Mouse (Mus musculus): Measurements from ENCODE around the gene L3mbtl4. TPM values are rescaled to one million over a fixed set of nuclear protein-coding genes. Genes with fewer than 3 reads are reported as not detected.
A peak's percentile ranks its signal among the peaks of the same experiment; 100 is the strongest.

The L3mbtl4 gene
- polyA plus RNA-seq, 1 experiment from 2014 or later, result 1.3 TPM

GRCm38 (mm10) chr17:68591619-68592018 is 318.0 kb downstream of the L3mbtl4 start:
- no peak overlapping the region for H3K4me3 ChIP-seq (replicated peaks)
- H3K27ac ChIP-seq, result no peak overlapping the region
- H3K4me1 ChIP-seq, result no peaks in the 10 kb centered on the region
- H3K9ac ChIP-seq, result no peak overlapping the region
- no peak for ATAC-seq (replicated peaks; ENCODE audit: low FRiP score)
- H3K9me3 ChIP-seq (replicated peaks), result no peaks in the 10 kb centered on the region
- no peaks in the 10 kb centered on the region for H3K36me3 ChIP-seq
- H3K27me3 ChIP-seq, result no peaks in the 10 kb centered on the region
- 83% methylated on average over 4 of the region's 4 CpGs for WGBS
- no peak overlapping the region for H3K4me2 ChIP-seq

- Histone ChIP-seq H3K27ac (no peak overlapping the region), H3K4me3 (replicated peaks) (no peak overlapping the region), H3K4me2 (no peak overlapping the region), H3K27me3 (no peaks in the 10 kb centered on the region), H3K9me3 (replicated peaks) (no peaks in the 10 kb centered on the region), H3K4me1 (no peaks in the 10 kb centered on the region), H3K36me3 (no peaks in the 10 kb centered on the region), H3K9ac (no peak overlapping the region)
- 73% methylated on average over 4 of the region's 4 CpGs for whole genome bisulfite sequencing
- no peak for ATAC-seq (replicated peaks; ENCODE audit: low FRiP score)
These were observed 329.1 kb downstream of the L3mbtl4 start for GRCm38 (mm10) chr17:68602744-68603143.

DNA sequence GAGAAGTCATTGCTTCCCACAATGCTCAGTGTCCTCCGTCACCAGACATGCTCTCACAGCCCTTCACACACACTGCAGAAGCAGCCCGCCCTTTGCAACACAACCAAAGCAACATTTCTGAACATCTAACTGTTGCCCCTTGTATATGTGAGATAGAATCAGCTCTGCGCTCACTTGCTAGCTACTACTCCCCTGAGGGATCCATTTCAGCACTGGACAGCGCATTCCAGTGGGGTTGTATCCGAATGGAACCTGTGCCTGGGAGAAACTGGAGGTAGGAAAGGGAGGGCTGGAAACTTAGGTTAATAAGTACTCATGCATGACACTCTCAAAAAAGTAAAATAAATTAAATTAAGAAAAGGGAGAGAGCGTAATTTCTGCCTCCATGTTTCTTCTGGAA is 334.1 kb downstream of the L3mbtl4 start:
- peak; percentile 83 for ATAC-seq (replicated peaks; ENCODE audit: low FRiP score)
- H3K4me3 ChIP-seq (replicated peaks), result no peak overlapping the region
- H3K36me3 ChIP-seq, result no peaks in the 10 kb centered on the region
- no peak overlapping the region for H3K4me2 ChIP-seq
- no peaks in the 10 kb centered on the region for H3K4me1 ChIP-seq
- H3K9ac ChIP-seq, result no peak overlapping the region
- WGBS, result 46% methylated on average over 6 of the region's 6 CpGs
- no peaks in the 10 kb centered on the region for H3K9me3 ChIP-seq (replicated peaks)
- no peaks in the 10 kb centered on the region for H3K27me3 ChIP-seq
- H3K27ac ChIP-seq, result no peak overlapping the region

DNA sequence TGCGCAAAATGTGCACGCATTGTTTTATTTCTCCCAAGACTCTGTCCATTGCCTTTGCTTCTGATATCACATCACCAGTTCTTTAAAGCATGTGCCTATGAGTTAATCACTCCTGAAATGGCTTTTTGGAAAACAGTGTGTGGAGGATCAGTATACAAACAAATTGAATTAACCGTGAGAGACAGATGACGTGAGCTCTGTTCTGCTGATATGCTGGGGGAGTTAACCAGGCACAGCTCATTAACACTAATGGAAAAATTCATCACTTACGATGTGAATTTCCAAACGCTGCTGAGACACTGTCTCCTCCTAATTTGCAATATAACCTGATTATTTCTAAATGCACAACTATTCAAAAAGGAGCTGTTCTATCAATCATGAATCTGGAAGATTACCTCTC is 337.6 kb downstream of the L3mbtl4 start:
- ATAC-seq (replicated peaks; ENCODE audit: low FRiP score), result no peak

DNA sequence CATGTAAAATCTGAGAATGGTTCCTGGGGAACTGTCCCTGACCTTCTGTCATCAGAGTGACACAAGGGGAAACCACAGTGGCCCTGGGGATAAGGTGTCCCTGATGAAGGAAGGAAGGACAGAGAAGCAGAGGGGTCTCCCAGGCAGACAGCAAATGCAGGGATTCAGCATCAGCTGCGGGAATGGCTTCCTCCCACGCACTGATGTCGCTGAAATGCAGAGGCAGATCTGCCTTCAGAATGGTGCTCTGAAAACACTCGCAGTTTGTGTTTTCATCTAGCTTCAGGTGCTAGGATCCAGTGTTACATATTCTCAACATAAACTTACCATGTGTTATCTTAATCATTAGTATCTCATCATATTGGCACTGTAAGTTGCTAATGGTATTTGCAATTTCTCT is 351.7 kb downstream of the L3mbtl4 start:
- 57% methylated on average over 4 of the region's 4 CpGs for WGBS
- no peak overlapping the region for H3K4me2 ChIP-seq
- no peaks in the 10 kb centered on the region for H3K36me3 ChIP-seq
- H3K27ac ChIP-seq, result no peak overlapping the region
- ATAC-seq (replicated peaks; ENCODE audit: low FRiP score), result no peak
- H3K4me3 ChIP-seq (replicated peaks), result no peak overlapping the region
- H3K9me3 ChIP-seq (replicated peaks), result no peaks in the 10 kb centered on the region
- no peak overlapping the region for H3K9ac ChIP-seq
- H3K27me3 ChIP-seq, result no peaks in the 10 kb centered on the region
- H3K4me1 ChIP-seq, result no peaks in the 10 kb centered on the region

More for the DNA sequence above, 337.6 kb downstream of the L3mbtl4 start:
- no peaks in the 10 kb centered on the region for H3K27me3 ChIP-seq
- no peak overlapping the region for H3K4me2 ChIP-seq
- no peaks in the 10 kb centered on the region for H3K36me3 ChIP-seq
- H3K9me3 ChIP-seq (replicated peaks), result no peaks in the 10 kb centered on the region
- WGBS, result 73% methylated on average over 6 of the region's 6 CpGs
- no peak overlapping the region for H3K4me3 ChIP-seq (replicated peaks)
- no peaks in the 10 kb centered on the region for H3K4me1 ChIP-seq
- no peak overlapping the region for H3K9ac ChIP-seq
- H3K27ac ChIP-seq, result no peak overlapping the region

- Histone ChIP-seq H3K9me3 (replicated peaks) (no peaks in the 10 kb centered on the region), H3K4me2 (no peak overlapping the region), H3K27me3 (no peaks in the 10 kb centered on the region), H3K9ac (no peak overlapping the region), H3K4me1 (no peaks in the 10 kb centered on the region), H3K27ac (no peak overlapping the region), H3K4me3 (replicated peaks) (no peak overlapping the region), H3K36me3 (no peaks in the 10 kb centered on the region)
- WGBS, result 67% methylated on average over 7 of the region's 7 CpGs
- ATAC-seq (replicated peaks; ENCODE audit: low FRiP score), result no peak
These were observed 356.2 kb downstream of the L3mbtl4 start for GRCm38 (mm10) chr17:68629631-68630426.

DNA sequence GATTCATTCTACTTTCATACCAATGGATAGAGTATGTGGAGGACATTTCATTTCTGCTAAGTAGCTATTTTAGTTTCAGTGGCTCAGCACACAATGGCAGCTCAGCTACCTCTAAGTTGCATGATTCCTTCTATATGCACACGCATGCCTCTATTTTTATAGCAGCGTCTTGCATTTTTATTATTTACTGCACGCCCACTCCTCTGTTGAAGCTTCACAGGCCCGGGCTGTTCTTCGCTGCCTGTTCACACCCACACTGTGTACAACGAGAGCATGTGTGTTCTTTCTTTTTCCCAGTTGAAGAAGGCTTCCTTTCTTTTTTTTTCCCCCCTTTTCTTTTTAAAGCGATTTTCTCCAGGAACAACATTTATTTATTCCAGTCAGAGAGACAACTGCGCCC is 357.8 kb downstream of the L3mbtl4 start:
- Histone ChIP-seq H3K4me2 (no peak overlapping the region), H3K9me3 (replicated peaks) (no peaks in the 10 kb centered on the region), H3K27me3 (no peaks in the 10 kb centered on the region), H3K27ac (no peak overlapping the region), H3K4me3 (replicated peaks) (no peak overlapping the region), H3K9ac (no peak overlapping the region), H3K36me3 (no peaks in the 10 kb centered on the region), H3K4me1 (no peaks in the 10 kb centered on the region)
- ATAC-seq (replicated peaks; ENCODE audit: low FRiP score), result no peak
- WGBS, result 83% methylated on average over 8 of the region's 8 CpGs

GRCm38 (mm10) chr17:68640187-68640586 is 366.6 kb downstream of the L3mbtl4 start:
- H3K27ac ChIP-seq, result no peak overlapping the region
- no peaks in the 10 kb centered on the region for H3K27me3 ChIP-seq
- ATAC-seq (replicated peaks; ENCODE audit: low FRiP score), result no peak
- H3K4me3 ChIP-seq (replicated peaks), result no peak overlapping the region
- WGBS, result 69% methylated on average over 6 of the region's 6 CpGs
- no peaks in the 10 kb centered on the region for H3K9me3 ChIP-seq (replicated peaks)
- no peak overlapping the region for H3K9ac ChIP-seq
- H3K36me3 ChIP-seq, result no peaks in the 10 kb centered on the region
- no peaks in the 10 kb centered on the region for H3K4me1 ChIP-seq
- H3K4me2 ChIP-seq, result no peak overlapping the region

- Histone ChIP-seq H3K4me3 (replicated peaks) (no peak overlapping the region), H3K27me3 (no peaks in the 10 kb centered on the region), H3K9me3 (replicated peaks) (no peaks in the 10 kb centered on the region), H3K9ac (no peak overlapping the region), H3K4me2 (no peak overlapping the region), H3K36me3 (no peaks in the 10 kb centered on the region), H3K4me1 (no peaks in the 10 kb centered on the region), H3K27ac (no peak overlapping the region)
- ATAC-seq (replicated peaks; ENCODE audit: low FRiP score), result no peak
- WGBS, result 67% methylated on average over 5 of the region's 5 CpGs
These were observed 369.0 kb downstream of the L3mbtl4 start for GRCm38 (mm10) chr17:68642521-68643088.

DNA sequence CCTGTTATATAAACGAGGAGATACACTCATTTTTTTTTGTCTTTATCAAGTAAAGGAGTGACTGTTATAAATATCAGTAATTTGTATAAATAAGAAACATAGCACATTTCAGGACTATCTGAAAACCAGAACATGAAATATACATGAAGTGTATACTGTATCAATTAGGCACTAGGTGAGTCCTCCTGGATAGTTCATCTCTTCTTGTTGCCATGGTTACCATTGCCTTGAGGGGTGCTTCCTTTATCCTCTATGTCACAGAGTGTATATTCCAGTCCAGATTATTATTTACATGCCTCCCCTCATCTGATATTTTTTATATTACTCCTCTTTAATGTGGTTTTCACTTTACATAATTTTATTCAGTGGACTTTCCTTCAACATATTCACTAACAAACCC is 392.9 kb downstream of the L3mbtl4 start:
- H3K36me3 ChIP-seq, result no peaks in the 10 kb centered on the region
- H3K9me3 ChIP-seq (replicated peaks), result no peaks in the 10 kb centered on the region
- no peak overlapping the region for H3K4me2 ChIP-seq
- no peak overlapping the region for H3K27ac ChIP-seq
- H3K9ac ChIP-seq, result no peak overlapping the region
- no peak for ATAC-seq (replicated peaks; ENCODE audit: low FRiP score)
- no peaks in the 10 kb centered on the region for H3K27me3 ChIP-seq
- no peak overlapping the region for H3K4me3 ChIP-seq (replicated peaks)
- WGBS, result 67% methylated on average over 1 of the region's 1 CpGs
- H3K4me1 ChIP-seq, result no peaks in the 10 kb centered on the region

DNA sequence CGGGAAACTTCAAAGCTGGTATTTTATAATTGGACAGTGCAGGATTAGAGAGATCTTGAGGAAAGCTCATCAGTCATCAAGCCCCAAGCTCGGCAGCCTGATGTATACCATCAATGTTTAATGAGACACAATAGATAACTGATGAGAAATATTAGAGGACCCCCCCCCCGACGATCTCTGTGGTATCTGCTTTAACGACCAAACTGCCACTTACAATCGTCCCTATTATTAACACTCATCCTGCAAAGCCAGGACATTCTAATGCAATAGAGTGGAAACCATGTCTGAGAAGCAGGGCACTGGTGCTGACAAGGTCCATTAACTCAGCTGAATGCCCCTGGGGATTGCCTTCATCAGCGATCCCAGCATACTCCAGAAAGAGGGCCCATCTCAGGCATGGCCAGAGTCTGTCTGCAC is 398.5 kb downstream of the L3mbtl4 start:
- 0 out of 2 replicates have a peak, but pooled peaks have one; percentile 62 for ATAC-seq (replicated peaks; ENCODE audit: low FRiP score)

GRCm38 (mm10) chr17:68710701-68711100 is 437.1 kb downstream of the L3mbtl4 start:
- no peak for ATAC-seq (replicated peaks; ENCODE audit: low FRiP score)
- no peak overlapping the region for H3K4me2 ChIP-seq
- H3K9ac ChIP-seq, result no peak overlapping the region
- no peaks in the 10 kb centered on the region for H3K27me3 ChIP-seq
- H3K4me3 ChIP-seq (replicated peaks), result no peak overlapping the region
- H3K4me1 ChIP-seq, result no peaks in the 10 kb centered on the region
- 75% methylated on average over 5 of the region's 5 CpGs for WGBS
- no peaks in the 10 kb centered on the region for H3K36me3 ChIP-seq
- H3K9me3 ChIP-seq (replicated peaks), result no peaks in the 10 kb centered on the region
- H3K27ac ChIP-seq, result no peak overlapping the region

More for the DNA sequence above, 398.5 kb downstream of the L3mbtl4 start:
- no peak overlapping the region for H3K27ac ChIP-seq
- no peak overlapping the region for H3K4me3 ChIP-seq (replicated peaks)
- H3K4me2 ChIP-seq, result no peak overlapping the region
- H3K27me3 ChIP-seq, result no peaks in the 10 kb centered on the region
- H3K36me3 ChIP-seq, result no peaks in the 10 kb centered on the region
- WGBS, result 18% methylated on average over 7 of the region's 7 CpGs
- no peak overlapping the region for H3K9ac ChIP-seq
- no peaks in the 10 kb centered on the region for H3K4me1 ChIP-seq
- H3K9me3 ChIP-seq (replicated peaks), result no peaks in the 10 kb centered on the region
